Comparison of ENCODE assay signal across 8 mouse cellular contexts in genomic region chr2:30677498-30677897, GRCm38 (mm10).
DNase-seq lines count a peak whose midpoint lies in the region; ATAC-seq and TF ChIP-seq lines count a peak whose summit lies in the region.

No protein-coding gene starts in this region.

- no peak for TF ChIP-seq CTCF in forebrain, postnatal 0 days (IDR thresholded peaks at IDR 0.05; ENCODE audit: low read depth)

- H3K9me3 ChIP-seq in forebrain, postnatal 0 days (ENCODE audit: low read length), result peaks cover 11% of the 10 kb centered on the region; the same call in 1 of the 2 replicates
- no peaks in the 10 kb centered on the region; the same call in 1 of the 2 replicates for H3K9me3 ChIP-seq in midbrain, embryonic 11.5 days (ENCODE audit: control insufficient read depth, low read length)

- H3K4me2 ChIP-seq in forebrain, postnatal 0 days (ENCODE audit: low read depth), result peak overlapping the region; percentile 49
- peak overlapping the region; percentile 65 for H3K4me2 ChIP-seq in midbrain, embryonic 11.5 days

- ATAC-seq in common myeloid progenitor, adult 5-6 weeks (replicated peaks; ENCODE audit: low read depth, poor library complexity, severe bottlenecking), result peak; percentile 17
- peak; percentile 16 for ATAC-seq in forebrain, postnatal 0 days
- peak; percentile 45 for ATAC-seq in midbrain, embryonic 11.5 days (ENCODE audit: low FRiP score)

- H3K27ac ChIP-seq in forebrain, postnatal 0 days (ENCODE audit: low read depth, low read length), result peak overlapping the region; percentile 94
- H3K27ac ChIP-seq in midbrain, embryonic 11.5 days (ENCODE audit: low read depth, low read length), result peak overlapping the region; percentile 83

- no peaks in the 10 kb centered on the region for H3K27me3 ChIP-seq in forebrain, postnatal 0 days (ENCODE audit: insufficient read depth, low read length)
- H3K27me3 ChIP-seq in midbrain, embryonic 11.5 days (ENCODE audit: control insufficient read depth, insufficient read depth, low read length), result no peaks in the 10 kb centered on the region

- no peaks in the 10 kb centered on the region for H3K36me3 ChIP-seq in forebrain, postnatal 0 days (ENCODE audit: insufficient read depth)
- no peaks in the 10 kb centered on the region for H3K36me3 ChIP-seq in midbrain, embryonic 11.5 days (ENCODE audit: control insufficient read depth, insufficient read depth, low read length)

- whole genome bisulfite sequencing in forebrain, postnatal 0 days, result 9% methylated on average over 5 of the region's 5 CpGs
- WGBS in midbrain, embryonic 11.5 days, result 10% methylated on average over 5 of the region's 5 CpGs

- H3K4me3 ChIP-seq in forebrain, postnatal 0 days (ENCODE audit: low read depth, low read length), result peak overlapping the region; percentile 22
- peak overlapping the region; percentile 32 for H3K4me3 ChIP-seq in midbrain, embryonic 11.5 days (ENCODE audit: low read depth, low read length)

- peak overlapping the region; percentile 60 for H3K9ac ChIP-seq in forebrain, postnatal 0 days
- peak overlapping the region; percentile 69 for H3K9ac ChIP-seq in midbrain, embryonic 11.5 days (ENCODE audit: low read length)

- DNase-seq in kidney, adult 9 months, result peak; percentile 39
- DNase-seq in kidney, postnatal 25 days, result no peak
- no peak for DNase-seq in forebrain, postnatal 0 days
- DNase-seq in midbrain, embryonic 11.5 days (ENCODE audit: low spot score, missing footprints), result no peak
- no peak for DNase-seq in thymus, postnatal 25 days
- no peak for DNase-seq in urinary bladder, postnatal 36 days (ENCODE audit: low spot score in 2 of 2)
- DNase-seq in left cerebral cortex, adult 8-10 months (ENCODE audit: low spot score in 2 of 2), result no peak

- peaks cover 19% of the 10 kb centered on the region; the same call in 1 of the 2 replicates for H3K4me1 ChIP-seq in forebrain, postnatal 0 days (ENCODE audit: insufficient read depth)
- H3K4me1 ChIP-seq in midbrain, embryonic 11.5 days (ENCODE audit: control insufficient read depth, insufficient read depth, low read length), result peaks cover 26% of the 10 kb centered on the region
